Mouse (Mus musculus) kidney, adult 2 months (tissue): Measurements from ENCODE around the gene Ttll11.

Source experiments
- CTCF ChIP-seq: fragments of 200-500 bp; conservative IDR thresholded peaks from 2 replicates; pipeline ENCODE4 v1.5.1; 2011; ENCODE audit warnings: low read depth, mild to moderate bottlenecking, control low read depth, low read length, moderate library complexity, mixed read lengths; ENCODE audit not compliant: insufficient read depth, insufficient read length
- POLR2A ChIP-seq: fragments of 200-500 bp; IDR thresholded peaks from one replicate; pipeline ENCODE4 v1.6.1; 2011; ENCODE audit warnings: low read depth, low read length, control low read depth

DNA sequence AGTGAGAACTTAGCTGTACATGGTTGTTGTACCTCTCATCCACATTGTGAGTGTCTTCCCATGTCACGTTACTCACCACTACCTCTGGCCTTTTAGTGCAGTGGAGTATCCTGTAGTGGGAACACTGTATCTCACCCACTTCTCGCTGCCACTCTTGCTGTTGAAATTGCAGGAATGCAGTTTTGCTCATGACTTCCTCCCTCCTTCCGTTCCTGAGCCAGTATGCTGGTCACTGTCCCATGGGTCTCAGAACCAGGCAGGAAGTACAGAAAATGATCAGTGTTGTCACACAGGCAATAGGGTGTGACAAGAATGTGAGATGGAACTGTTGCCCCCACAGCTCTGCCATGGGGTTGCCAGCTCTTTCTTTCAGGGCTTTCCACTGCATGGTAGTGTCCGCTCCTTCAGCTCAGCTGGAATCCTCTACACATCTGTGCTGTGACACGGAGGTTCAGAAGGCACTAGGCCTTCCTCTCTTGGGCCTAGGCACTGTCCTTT is 261.7 kb downstream of the Ttll11 start:
- no peak for TF ChIP-seq CTCF
- TF ChIP-seq POLR2A, result no peak
